Mouse (Mus musculus) E14TG2a.4 (cell line): Measurements from ENCODE around the gene Alk.

Experiments used
- CTCF ChIP-seq: conservative IDR thresholded peaks from 2 replicates; pipeline ENCODE4 v1.5.1; 2014; ENCODE audit warnings: low read length
- NANOG ChIP-seq: IDR thresholded peaks from 2 replicates; pipeline ENCODE4 v1.6.1; 2014; ENCODE audit warnings: borderline replicate concordance, low read length, mixed read lengths
- POU5F1 ChIP-seq: IDR thresholded peaks from 2 replicates; pipeline ENCODE4 v1.6.1; 2014; ENCODE audit warnings: low read length, borderline replicate concordance

DNA sequence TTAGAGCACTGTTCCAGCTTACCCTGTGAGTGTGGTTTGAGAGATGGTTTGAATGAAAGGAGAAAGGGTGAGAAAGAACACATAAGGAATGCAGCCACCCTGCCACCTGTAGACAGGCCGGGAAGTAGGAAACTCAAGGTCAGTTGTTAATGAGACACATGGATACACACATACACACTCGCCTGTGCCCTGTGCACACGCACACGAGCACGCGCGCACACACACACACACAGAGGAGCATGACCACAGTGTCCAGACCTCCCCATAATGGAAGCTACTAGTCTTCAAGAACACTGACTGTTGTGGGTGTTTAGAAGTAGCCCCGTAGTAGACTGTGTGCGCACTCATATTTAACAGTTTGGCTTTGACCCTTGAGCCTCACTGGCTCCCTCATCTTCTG is 424.2 kb downstream of the Alk start:
- no peak for TF ChIP-seq CTCF
- TF ChIP-seq NANOG: no peak
- TF ChIP-seq POU5F1: no peak
